Mouse (Mus musculus): Measurements from ENCODE around the gene Pacsin2. TPM values are rescaled to one million over a fixed set of nuclear protein-coding genes. Genes with fewer than 3 reads are reported as not detected.

Gene Pacsin2
- polyA plus RNA-seq (2014; fragmentation: Illumina TruSeq; extraction: RNeasy Lipid Tissue Mini Kit (QIAGEN cat#74804)): 32.6 TPM

DNA sequence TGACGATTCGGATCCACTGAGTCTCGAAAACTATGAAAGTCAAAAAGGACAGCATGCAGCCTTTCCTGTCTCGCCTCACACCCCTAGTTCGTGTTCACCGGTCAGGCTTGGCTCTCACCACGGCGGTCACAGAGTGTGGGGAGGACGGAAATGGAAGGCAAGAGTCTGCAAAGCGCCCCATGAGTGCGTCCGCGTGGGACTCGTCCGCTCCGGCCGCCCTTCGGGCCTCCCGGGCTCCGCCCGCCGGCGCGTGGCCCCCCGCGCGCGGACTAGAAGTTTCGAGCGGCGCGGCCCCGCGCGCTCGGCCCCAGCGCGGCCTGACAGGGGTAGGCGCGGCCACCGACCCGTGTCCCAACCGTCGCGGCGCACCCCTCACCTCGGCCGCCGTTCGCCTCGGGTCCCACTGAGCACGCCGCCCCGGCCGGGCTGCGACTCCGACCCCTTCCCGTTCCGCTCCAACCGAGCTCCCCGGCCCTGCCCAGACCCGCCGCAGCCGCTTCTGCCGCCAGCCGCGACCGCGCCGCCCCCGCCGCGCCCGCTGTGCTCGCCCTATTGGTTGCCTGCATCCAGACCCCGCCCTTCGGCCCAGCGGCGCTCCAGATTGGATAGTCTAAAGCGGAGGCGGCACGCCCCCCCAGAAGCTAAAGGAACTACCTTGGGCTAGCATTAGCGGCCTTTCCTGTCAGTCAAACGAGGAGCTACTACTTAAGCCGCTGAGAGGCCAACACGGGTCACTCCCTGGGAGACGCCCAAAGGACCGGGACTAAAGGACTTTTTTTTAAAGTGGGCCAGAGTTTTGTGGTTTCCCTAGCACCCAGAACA, at the start of gene Pacsin2:
Pacsin2 (minus strand) TSS at position 524 of the 822 bp plus-strand sequence.

DNA sequence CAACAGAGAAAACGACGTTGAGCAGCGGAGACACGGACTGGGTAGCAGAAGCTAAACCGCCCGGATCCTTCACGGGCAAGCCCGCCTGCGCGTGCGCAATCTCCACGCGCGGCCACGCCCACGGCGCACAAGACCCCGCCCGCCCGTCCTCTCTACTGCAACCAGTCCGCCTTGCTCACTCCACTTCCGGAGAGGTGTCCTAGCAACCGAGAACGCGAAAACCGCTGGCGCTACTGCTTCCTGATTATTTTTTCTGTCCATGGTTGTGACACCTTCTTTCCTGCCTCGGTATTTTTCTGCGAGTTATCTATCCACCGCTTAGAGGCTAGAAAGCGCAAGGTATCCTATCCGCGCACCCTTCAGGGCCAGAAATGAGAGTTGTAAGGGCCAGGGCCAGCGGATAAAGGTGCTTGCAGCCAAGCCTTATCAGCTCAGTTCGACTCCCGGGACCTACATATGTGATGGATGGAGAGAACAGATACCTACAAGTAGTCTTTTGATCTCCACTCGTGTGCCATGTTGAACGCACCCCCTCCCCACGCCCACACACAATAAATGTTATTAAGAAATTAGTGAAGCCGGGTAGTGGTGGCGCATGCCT, 46.5 kb upstream of the Pacsin2 start, which contains the start of gene Ttll1:
Ttll1 (minus strand) TSS at position 89 of the 601 bp plus-strand sequence.

DNA sequence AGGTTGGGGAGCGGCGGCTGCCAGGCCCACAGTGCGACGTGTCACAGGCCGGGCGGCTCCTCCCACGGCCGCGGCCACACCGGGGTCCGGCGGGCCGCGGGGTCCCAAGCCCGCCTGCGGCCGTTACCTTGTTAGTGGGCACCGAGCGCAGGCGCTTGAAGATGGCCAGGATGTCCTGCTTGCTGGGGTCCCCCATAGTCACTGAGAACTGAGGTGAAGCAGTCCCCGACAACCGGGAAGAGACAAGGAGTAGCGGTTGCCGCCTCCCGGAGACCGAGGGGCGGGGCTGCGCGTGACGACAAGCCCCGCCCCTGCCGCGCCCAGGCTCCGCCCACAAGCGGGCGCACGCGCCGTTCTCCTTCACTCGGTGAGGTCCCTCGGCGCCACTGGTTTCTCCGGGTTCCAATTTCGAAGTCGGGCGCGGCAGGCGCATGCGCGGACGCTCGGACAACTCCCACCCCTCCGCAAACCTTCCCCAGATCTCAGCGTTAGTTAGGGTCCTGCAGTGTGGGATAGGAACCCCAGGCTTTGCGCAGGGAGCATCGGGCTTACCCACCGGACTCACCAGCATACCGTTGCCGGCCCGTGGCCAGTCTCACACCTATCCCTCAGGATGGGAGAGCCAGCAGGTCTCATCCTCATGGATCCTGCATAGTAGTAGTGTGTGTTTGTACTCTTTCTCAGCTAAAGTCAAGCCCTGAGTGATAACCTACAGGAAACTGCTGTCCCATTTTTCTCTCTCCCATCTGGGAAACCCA, 114.3 kb downstream of the Pacsin2 start, which contains the start of gene Arfgap3:
Arfgap3 (minus strand) TSS at position 294 of the 758 bp plus-strand sequence.

Other genes with a start within 250 kb of the Pacsin2 start
- 3.2 TPM for gene A4galt, start 212.8 kb downstream of the Pacsin2 start, polyA plus RNA-seq (2014; fragmentation: Illumina TruSeq; extraction: RNeasy Lipid Tissue Mini Kit (QIAGEN cat#74804))
- gene Arfgap3, start 114.4 kb downstream of the Pacsin2 start, polyA plus RNA-seq (2014; fragmentation: Illumina TruSeq; extraction: RNeasy Lipid Tissue Mini Kit (QIAGEN cat#74804)): 17.6 TPM
- gene Ttll1, start 46.3 kb upstream of the Pacsin2 start, polyA plus RNA-seq (2014; fragmentation: Illumina TruSeq; extraction: RNeasy Lipid Tissue Mini Kit (QIAGEN cat#74804)): 5.6 TPM
- not detected for gene Bik, start 62.3 kb upstream of the Pacsin2 start, polyA plus RNA-seq (2014; fragmentation: Illumina TruSeq; extraction: RNeasy Lipid Tissue Mini Kit (QIAGEN cat#74804))
- 1.6 TPM for gene Tspo, start 99.0 kb upstream of the Pacsin2 start, polyA plus RNA-seq (2014; fragmentation: Illumina TruSeq; extraction: RNeasy Lipid Tissue Mini Kit (QIAGEN cat#74804))
- 0.77 TPM for gene Mcat, start 99.2 kb upstream of the Pacsin2 start, polyA plus RNA-seq (2014; fragmentation: Illumina TruSeq; extraction: RNeasy Lipid Tissue Mini Kit (QIAGEN cat#74804))
- gene Ttll12, start 130.6 kb upstream of the Pacsin2 start, polyA plus RNA-seq (2014; fragmentation: Illumina TruSeq; extraction: RNeasy Lipid Tissue Mini Kit (QIAGEN cat#74804)): 1.1 TPM

Data from ovary, adult 10 weeks (tissue).